Mouse (Mus musculus) forebrain, postnatal 0 days (tissue): ENCODE data around the gene Thnsl1. TPM values are rescaled to one million over a fixed set of nuclear protein-coding genes. Genes with fewer than 3 reads are reported as not detected.

Source experiments
- ATAC-seq: fragments of 200-750 bp; cut with Nextera tagmentation; 2 replicates; pipeline ENCODE4 v1.8.0; 2017; ENCODE audit warnings: mild to moderate bottlenecking, moderate library complexity
- DNase-seq: peaks from one replicate; pipeline ENCODE4 v3.0.0-alpha.2; 2015
- H3K27ac ChIP-seq: fragments of 300-500 bp; sonication (generic); 2 replicates; pipeline ENCODE4 v1.5.1; 2014; ENCODE audit warnings: low read depth, mild to moderate bottlenecking, antibody characterized with exemption, low read length, moderate library complexity, mixed read lengths
- H3K27me3 ChIP-seq: fragments of 300-500 bp; sonication (generic); 2 replicates; pipeline ENCODE4 v1.6.1; 2014; ENCODE audit warnings: mild to moderate bottlenecking, low read length, mixed read lengths; ENCODE audit not compliant: insufficient read depth
- H3K36me3 ChIP-seq: fragments of 300-500 bp; sonication (generic); 2 replicates; pipeline ENCODE4 v1.6.1; 2014; ENCODE audit warnings: mild to moderate bottlenecking, moderate library complexity; ENCODE audit not compliant: insufficient read depth
- H3K4me1 ChIP-seq: fragments of 300-500 bp; sonication (generic); 2 replicates; pipeline ENCODE4 v1.6.1; 2014; ENCODE audit warnings: antibody characterized with exemption; ENCODE audit not compliant: insufficient read depth
- H3K4me2 ChIP-seq: fragments of 300-500 bp; sonication (generic); 2 replicates; pipeline ENCODE4 v1.6.1; 2014; ENCODE audit warnings: low read depth, mild to moderate bottlenecking, moderate library complexity
- H3K4me3 ChIP-seq: fragments of 300-500 bp; sonication (generic); 2 replicates; pipeline ENCODE4 v1.5.1; 2014; ENCODE audit warnings: low read depth, low read length, mixed read lengths
- H3K9ac ChIP-seq: fragments of 300-500 bp; sonication (generic); 2 replicates; pipeline ENCODE4 v1.6.1; 2014; ENCODE audit warnings: mild to moderate bottlenecking
- H3K9me3 ChIP-seq: fragments of 300-500 bp; sonication (generic); 2 replicates; pipeline ENCODE4 v1.6.1; 2016; ENCODE audit warnings: low read length
- CTCF ChIP-seq: sonication (generic); IDR thresholded peaks from 2 replicates; pipeline ENCODE4 v1.5.1; 2016; ENCODE audit warnings: antibody characterized with exemption, control low read depth, low read depth
- WGBS: fragments of 180-500 bp; shearing (Covaris S2); extraction: QIAGEN DNeasy Blood & Tissue Kit; methylation state at CpG from one replicate; pipeline ENCODE4 v1.1.7; 2014; 5-methylcytosine and 5-hydroxymethylcytosine counted together
- polyA plus RNA-seq: library from polyadenylated mRNA; unstranded; fragments of >200 nt; fragmentation: Nextera tagmentation; extraction: Ambion mirVana; gene quantifications from 2 replicates; pipeline ENCODE4 v1.2.1, GENCODE M21; 2015
- total RNA-seq: library from RNA; depleted of rRNA; stranded (reverse); fragments of >200 nt; gene quantifications from 2 replicates; pipeline ENCODE4 v1.2.3, GENCODE M21; 2014

Gene Thnsl1
- total and polyA plus RNA-seq, 2 experiments from 2014 or later, result 19.4 to 22.8 TPM

DNA sequence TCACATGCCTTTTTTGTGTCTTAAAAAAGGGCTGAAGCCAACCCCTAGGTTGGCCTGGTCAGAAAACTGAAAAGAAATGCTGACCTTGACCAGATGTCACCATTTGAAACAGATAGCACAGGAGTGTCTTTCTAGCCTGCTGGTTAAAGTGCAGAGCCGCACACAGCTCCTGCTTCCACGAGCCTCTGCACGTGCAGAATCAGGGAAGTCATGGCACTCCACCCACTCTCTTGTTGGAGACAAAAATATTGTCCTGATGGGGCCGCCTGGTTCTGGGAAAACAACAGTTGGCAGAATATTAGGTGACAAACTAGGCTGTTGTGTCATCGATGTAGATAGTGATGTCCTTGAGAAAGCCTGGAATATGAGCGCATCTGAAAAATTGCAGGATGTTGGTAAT lies 5.8 kb downstream of the Thnsl1 start:
- peaks cover 23% of the 10 kb centered on the region for H3K36me3 ChIP-seq
- no peak for TF ChIP-seq CTCF
- H3K27me3 ChIP-seq, result no peaks in the 10 kb centered on the region
- no peak overlapping the region for H3K4me3 ChIP-seq
- H3K4me2 ChIP-seq, result no peak overlapping the region
- DNase-seq (no peak), ATAC-seq (no peak)
- no peak overlapping the region for H3K27ac ChIP-seq
- 84% methylated on average over 6 of the region's 6 CpGs for WGBS
- H3K4me1 ChIP-seq, result 0 out of 2 replicates have a peak, but pooled peaks cover 10% of the 10 kb centered on the region
- H3K9me3 ChIP-seq, result no peaks in the 10 kb centered on the region
- no peak overlapping the region for H3K9ac ChIP-seq

DNA sequence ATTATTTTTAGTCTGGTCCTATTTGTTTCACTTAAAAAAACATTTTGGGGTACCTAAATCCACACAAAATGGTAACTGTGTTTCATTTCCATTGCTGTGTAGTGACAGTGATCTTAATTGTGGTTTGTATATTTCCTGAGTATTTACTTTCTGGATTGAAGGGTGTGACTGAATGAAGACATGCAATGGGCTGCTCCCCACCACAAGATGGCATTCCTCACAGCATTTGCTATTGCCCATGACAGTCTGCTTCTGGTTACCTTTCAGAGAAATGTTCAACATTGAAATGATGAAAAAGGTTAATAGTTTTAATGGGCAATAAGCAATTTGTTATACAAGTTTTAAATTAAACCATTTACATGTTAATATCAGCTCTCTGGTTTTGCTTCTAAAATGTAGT lies 8.8 kb downstream of the Thnsl1 start:
- no peak for ATAC-seq
- Histone ChIP-seq H3K9ac (no peak overlapping the region), H3K9me3 (no peaks in the 10 kb centered on the region), H3K36me3 (peaks cover 25% of the 10 kb centered on the region), H3K27ac (no peak overlapping the region), H3K4me3 (no peak overlapping the region), H3K27me3 (no peaks in the 10 kb centered on the region), H3K4me1 (no peaks in the 10 kb centered on the region), H3K4me2 (no peak overlapping the region)
- peak; percentile 48 for TF ChIP-seq CTCF
- DNase-seq, result peak; percentile 7

DNA sequence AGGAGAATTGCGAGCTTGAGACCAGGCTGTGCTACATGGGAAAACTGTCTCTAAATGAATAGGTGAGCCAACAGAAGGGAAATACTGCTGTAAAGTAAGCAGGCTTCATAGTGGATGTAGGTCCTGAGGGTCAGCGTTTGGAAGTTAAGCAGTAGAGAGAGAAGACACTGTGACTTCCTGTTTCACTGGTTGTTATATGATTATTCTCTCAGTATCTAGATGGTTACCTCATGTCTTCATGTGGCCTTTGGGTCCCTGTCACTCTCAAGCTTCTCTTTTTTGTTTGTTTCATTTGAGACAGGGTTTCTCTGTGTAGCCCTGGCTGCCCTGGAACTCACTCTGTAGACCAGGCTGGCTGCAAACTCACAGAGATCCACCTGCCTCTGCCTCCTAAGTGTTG lies 9.8 kb downstream of the Thnsl1 start:
- Histone ChIP-seq H3K36me3 (peaks cover 25% of the 10 kb centered on the region), H3K4me3 (no peak overlapping the region), H3K27ac (no peak overlapping the region), H3K4me1 (no peaks in the 10 kb centered on the region), H3K9ac (no peak overlapping the region), H3K27me3 (no peaks in the 10 kb centered on the region), H3K9me3 (no peaks in the 10 kb centered on the region), H3K4me2 (no peak overlapping the region)
- no peak for DNase-seq
- ATAC-seq, result no peak
- TF ChIP-seq CTCF, result no peak
- WGBS, result 94% methylated on average over 2 of the region's 2 CpGs

DNA sequence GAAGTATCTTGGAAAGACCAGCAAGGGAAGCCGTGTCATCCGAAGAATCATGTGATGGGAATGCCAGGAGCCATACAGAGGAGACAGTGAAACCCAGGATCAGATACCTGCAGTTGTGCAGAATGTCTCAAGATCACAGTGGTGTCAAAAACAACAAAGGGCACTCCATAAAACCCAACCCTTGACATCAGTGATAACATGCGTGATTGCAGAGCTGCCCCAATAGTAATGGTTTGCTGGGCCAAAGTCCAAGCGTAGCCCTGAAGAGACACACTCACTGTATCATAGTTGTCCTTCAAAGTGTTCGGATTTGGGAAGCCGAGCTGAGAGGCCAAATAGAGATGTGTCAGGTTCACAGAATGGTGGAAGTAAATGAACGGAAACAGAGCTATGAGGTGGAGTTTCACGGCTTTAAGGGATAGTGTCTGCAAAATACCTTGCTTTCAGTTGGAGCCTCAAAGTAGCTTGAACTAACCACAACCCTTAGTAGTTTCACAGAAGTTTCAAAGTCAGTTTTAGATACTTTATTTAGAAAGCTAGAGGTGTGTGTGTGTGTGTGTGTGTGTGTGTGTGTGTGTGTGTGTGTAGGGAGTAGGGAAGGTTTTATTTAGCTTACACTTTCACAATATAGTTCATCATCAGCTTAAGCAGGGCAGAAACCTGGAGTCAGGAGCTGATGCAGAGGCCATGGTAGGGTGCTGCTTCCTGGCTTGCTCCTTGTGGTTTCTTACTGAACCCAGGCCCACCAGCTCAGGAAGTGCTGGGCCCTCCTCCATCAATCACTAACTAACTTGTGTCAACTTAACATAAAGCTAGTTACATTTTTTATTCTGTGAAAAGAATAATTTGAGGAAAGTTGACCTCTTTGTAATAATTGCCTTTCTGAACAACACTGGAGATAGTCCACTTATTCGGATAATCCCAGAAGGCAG lies 17.2 kb downstream of the Thnsl1 start:
- 97% methylated on average over 9 of the region's 9 CpGs for WGBS
- no peak for TF ChIP-seq CTCF
- ATAC-seq, result no peak

DNA sequence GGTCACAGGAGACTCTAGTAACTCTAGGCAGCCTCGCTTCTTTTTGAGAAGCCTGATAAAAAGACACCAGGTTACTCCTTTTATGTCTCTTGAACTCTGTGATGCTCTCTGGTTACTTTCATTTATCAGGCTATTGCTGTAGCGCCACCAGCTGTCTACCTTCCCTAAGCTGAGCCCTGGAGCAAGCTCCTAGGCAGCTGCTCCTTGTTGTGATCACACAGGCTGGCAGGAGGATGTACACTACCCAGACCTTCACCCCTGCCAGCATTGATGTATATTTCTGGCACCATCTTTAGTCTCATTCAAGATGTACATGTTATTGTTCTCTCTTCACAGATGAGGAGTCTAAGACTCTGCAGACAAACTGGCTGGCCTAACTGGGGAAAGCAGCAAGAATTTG lies 24.8 kb downstream of the Thnsl1 start:
- TF ChIP-seq CTCF, result no peak
- WGBS, result 66% methylated on average over 2 of the region's 2 CpGs
- Histone ChIP-seq H3K9ac (no peak overlapping the region), H3K9me3 (no peaks in the 10 kb centered on the region), H3K4me2 (no peak overlapping the region), H3K4me3 (no peak overlapping the region), H3K27ac (no peak overlapping the region), H3K4me1 (no peaks in the 10 kb centered on the region), H3K36me3 (no peaks in the 10 kb centered on the region), H3K27me3 (no peaks in the 10 kb centered on the region)
- ATAC-seq (no peak), DNase-seq (no peak)

More for the DNA sequence above, 17.2 kb downstream of the Thnsl1 start:
- no peak overlapping the region for H3K9ac ChIP-seq
- no peaks in the 10 kb centered on the region for H3K27me3 ChIP-seq
- H3K4me2 ChIP-seq, result no peak overlapping the region
- H3K27ac ChIP-seq, result no peak overlapping the region
- H3K4me3 ChIP-seq, result no peak overlapping the region
- DNase-seq, result no peak
- H3K36me3 ChIP-seq, result no peaks in the 10 kb centered on the region
- no peaks in the 10 kb centered on the region for H3K4me1 ChIP-seq
- H3K9me3 ChIP-seq, result no peaks in the 10 kb centered on the region

DNA sequence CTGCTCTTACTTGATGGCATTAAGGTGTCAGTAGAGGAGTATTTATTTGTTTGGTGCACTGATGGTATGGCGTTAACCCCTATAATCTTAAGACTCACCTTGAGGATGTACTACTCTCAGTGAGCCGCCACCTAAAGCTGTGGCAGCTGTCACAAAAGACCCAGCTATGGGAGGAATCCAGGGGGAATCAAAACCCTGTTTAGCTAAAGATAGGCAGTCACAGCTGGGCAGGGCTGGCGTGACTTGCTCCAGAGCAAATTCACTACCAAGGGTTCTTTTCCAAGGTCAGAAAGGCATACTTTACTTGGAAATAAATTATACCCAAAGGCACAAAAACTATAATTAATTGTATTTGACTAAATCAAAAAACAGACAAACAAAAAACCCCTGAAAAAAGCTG lies 25.6 kb downstream of the Thnsl1 start:
- no peak for ATAC-seq
- Histone ChIP-seq H3K27ac (no peak overlapping the region), H3K27me3 (no peaks in the 10 kb centered on the region), H3K36me3 (no peaks in the 10 kb centered on the region), H3K4me3 (no peak overlapping the region), H3K9ac (no peak overlapping the region), H3K9me3 (no peaks in the 10 kb centered on the region), H3K4me1 (no peaks in the 10 kb centered on the region), H3K4me2 (no peak overlapping the region)
- DNase-seq, result no peak
- TF ChIP-seq CTCF, result no peak
- WGBS, result 84% methylated on average over 3 of the region's 3 CpGs

DNA sequence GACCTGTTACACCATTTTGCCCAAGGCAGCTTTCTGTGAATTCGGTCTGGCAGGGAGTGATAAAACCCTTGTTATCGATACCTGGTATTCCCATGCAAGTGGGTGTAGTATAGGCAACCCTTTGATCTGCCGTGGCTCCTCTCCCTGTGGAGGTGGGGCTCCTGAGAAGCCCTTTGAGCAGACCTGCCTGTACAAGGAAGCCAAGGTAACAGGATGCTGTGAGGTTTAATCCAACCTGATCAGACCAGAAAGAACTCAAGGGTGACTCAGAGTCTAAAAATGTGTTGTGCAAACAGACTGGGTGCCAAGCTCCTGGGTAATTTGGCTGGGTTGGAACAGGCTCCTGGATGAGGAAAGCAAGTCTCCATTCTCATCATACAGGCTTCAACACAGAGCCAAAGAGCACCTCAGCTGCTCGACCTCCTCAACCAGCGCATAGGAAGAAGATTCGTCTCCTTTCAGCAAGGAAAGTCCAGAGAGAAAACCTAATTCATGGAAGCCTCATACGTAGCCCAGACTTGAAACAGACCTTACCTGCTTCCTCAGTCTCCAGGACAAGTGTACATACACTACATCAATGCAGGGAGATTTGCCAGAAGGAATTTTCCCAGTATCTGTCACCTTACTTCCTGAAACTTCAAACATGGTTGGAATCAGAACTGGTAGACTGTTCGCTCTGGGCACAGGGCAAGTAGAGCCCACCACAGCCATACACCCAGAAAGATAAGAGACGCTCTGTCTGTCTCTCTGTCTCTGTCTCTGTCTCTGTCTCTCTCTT lies 29.5 kb downstream of the Thnsl1 start:
- no peak for DNase-seq
- no peak for ATAC-seq

More for the DNA sequence above, 29.5 kb downstream of the Thnsl1 start:
- H3K4me1 ChIP-seq, result no peaks in the 10 kb centered on the region
- no peaks in the 10 kb centered on the region for H3K9me3 ChIP-seq
- TF ChIP-seq CTCF, result no peak
- H3K4me3 ChIP-seq, result no peak overlapping the region
- no peaks in the 10 kb centered on the region for H3K36me3 ChIP-seq
- WGBS, result 85% methylated on average over 9 of the region's 9 CpGs
- no peak overlapping the region for H3K27ac ChIP-seq
- H3K4me2 ChIP-seq, result no peak overlapping the region
- H3K9ac ChIP-seq, result no peak overlapping the region
- no peaks in the 10 kb centered on the region for H3K27me3 ChIP-seq
